Mouse (Mus musculus) erythroblast, embryonic 14.5 days (primary cell): ENCODE results near the gene Hoxb2. TPM values are rescaled to one million over a fixed set of nuclear protein-coding genes. Genes with fewer than 3 reads are reported as not detected.

Experiments used
- H3K27me3 ChIP-seq: 2 replicates; pipeline ENCODE4 v1.6.1; 2012; ENCODE audit warnings: inconsistent platforms; ENCODE audit not compliant: control insufficient read depth
- H3K36me3 ChIP-seq: 2 replicates; pipeline ENCODE4 v1.6.1; 2012; ENCODE audit warnings: mild to moderate bottlenecking, inconsistent platforms; ENCODE audit not compliant: control insufficient read depth
- H3K4me1 ChIP-seq: 2 replicates; pipeline ENCODE4 v1.6.1; 2012; ENCODE audit warnings: inconsistent platforms; ENCODE audit not compliant: control insufficient read depth
- H3K4me3 ChIP-seq: replicated peaks from 2 replicates; pipeline ENCODE3; 2012; ENCODE audit warnings: moderate library complexity, mild to moderate bottlenecking, inconsistent platforms
- H3K9me3 ChIP-seq: 2 replicates; pipeline ENCODE4 v1.6.1; 2012; ENCODE audit warnings: low read length, inconsistent platforms, mixed read lengths; ENCODE audit not compliant: control insufficient read depth
- GATA1 ChIP-seq: IDR thresholded peaks from 2 replicates; pipeline ENCODE4 v1.6.1; 2012; ENCODE audit warnings: low read length, inconsistent platforms, mixed read lengths
- TAL1 ChIP-seq: IDR thresholded peaks from 3 replicates; pipeline ENCODE4 v1.6.1; 2012; ENCODE audit warnings: low read length, inconsistent platforms, mixed read lengths
- polyA plus RNA-seq: library from polyadenylated mRNA; stranded (reverse); fragments of >175 nt; gene quantifications from 2 replicates; pipeline ENCODE4 v1.2.3, GENCODE M21; 2012

Gene Hoxb2
- polyA plus RNA-seq, 1 experiment: not detected

DNA sequence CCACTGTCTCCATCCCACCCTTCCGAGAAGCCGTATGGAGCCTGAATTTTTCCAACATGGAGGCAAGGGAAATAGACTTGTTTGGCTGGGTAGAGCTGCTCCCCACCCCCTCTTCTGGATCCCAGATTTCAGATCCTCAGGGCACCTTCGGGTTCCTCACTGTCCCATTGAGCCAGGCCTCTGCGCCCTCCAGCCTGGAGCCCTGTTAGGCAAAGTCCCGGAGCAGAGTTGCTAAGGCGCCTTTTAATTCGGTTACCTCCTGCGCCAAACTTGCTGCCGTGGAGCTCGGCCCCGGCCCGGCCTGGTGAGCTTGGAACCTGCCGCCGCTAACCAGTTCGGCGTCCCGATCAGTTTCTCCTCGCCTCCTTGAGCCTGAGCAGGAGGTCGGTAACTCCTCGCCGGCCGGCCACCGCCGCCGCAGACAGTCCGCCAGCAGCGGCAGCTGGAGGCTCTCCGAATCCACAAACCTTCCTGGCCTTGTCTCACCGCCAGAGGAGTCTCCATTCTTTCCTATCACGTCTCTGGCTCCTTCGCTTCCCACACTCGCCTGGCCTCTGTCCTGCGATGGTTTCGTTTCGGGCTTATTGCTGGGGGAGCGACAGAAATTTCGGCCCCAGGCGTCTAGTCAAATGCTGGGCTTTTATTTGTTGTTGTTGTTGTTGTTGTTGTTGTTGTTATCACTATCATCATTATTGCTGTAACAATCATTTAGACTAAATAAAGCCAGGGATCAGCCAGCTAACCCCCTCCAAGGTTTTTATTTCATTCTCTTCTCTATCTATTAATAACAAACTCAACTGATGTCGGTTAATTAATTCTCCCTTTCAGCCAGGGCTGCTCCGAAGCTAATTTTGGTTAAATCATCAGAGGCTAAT lies 8.4 kb upstream of the Hoxb2 start:
- Histone ChIP-seq H3K9me3 (no peaks in the 10 kb centered on the region), H3K4me1 (no peaks in the 10 kb centered on the region), H3K36me3 (no peaks in the 10 kb centered on the region), H3K4me3 (no peak overlapping the region), H3K27me3 (peaks cover 100% of the 10 kb centered on the region)
- TF ChIP-seq GATA1: no peak
- TF ChIP-seq TAL1: no peak

DNA sequence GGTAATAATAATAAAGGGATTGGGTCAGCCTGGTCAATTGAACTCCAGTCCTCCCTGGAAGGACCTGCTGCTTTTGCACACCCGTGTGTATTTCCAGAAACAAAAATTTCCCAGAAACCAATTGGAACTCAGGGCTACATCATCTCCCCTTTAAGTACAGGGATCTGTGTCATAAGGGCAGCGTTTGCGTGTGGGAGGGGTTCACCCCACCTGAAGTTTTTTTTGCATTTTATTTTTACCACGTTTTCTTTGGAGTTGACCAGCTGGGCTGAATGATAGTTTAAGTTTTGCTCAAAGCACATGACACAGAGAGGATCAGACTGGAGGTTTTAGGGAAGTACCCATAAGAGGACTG lies 7.8 kb upstream of the Hoxb2 start:
- H3K9me3 ChIP-seq: no peaks in the 10 kb centered on the region
- peaks cover 98% of the 10 kb centered on the region for H3K27me3 ChIP-seq
- no peak overlapping the region for H3K4me3 ChIP-seq
- H3K4me1 ChIP-seq: no peaks in the 10 kb centered on the region
- H3K36me3 ChIP-seq: no peaks in the 10 kb centered on the region
- no peak for TF ChIP-seq GATA1
- no peak for TF ChIP-seq TAL1

DNA sequence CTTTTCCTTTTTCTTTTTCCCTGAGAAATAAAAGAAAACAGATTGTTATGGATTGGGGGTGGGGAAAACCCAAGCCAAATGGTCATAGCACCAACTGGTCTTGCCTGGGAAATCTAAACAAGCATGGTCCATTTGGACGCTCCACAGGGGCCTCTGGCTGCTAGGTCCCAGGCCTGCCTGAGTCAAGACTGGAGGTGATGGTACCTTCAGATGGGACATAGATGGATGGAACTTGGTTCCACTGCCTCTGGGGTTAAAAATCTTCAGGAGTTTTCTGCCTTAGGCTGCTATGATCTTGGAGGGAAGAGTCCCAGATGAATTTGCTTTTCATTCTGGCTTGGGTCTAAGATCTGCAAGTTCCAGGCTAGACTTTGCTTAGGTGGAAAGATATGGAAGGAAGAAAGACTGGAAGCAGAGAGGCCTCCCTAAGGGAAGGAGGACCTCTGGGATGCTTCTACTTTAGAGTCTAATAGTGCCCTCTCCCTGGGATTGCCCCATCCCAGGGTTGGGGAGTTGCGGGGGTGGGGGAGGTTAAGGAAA lies 7.0 kb upstream of the Hoxb2 start:
- peaks cover 98% of the 10 kb centered on the region for H3K27me3 ChIP-seq
- H3K4me3 ChIP-seq: no peak overlapping the region
- TF ChIP-seq GATA1 (no peak), TAL1 (no peak)
- H3K36me3 ChIP-seq: no peaks in the 10 kb centered on the region
- no peaks in the 10 kb centered on the region for H3K9me3 ChIP-seq
- H3K4me1 ChIP-seq: no peaks in the 10 kb centered on the region

DNA sequence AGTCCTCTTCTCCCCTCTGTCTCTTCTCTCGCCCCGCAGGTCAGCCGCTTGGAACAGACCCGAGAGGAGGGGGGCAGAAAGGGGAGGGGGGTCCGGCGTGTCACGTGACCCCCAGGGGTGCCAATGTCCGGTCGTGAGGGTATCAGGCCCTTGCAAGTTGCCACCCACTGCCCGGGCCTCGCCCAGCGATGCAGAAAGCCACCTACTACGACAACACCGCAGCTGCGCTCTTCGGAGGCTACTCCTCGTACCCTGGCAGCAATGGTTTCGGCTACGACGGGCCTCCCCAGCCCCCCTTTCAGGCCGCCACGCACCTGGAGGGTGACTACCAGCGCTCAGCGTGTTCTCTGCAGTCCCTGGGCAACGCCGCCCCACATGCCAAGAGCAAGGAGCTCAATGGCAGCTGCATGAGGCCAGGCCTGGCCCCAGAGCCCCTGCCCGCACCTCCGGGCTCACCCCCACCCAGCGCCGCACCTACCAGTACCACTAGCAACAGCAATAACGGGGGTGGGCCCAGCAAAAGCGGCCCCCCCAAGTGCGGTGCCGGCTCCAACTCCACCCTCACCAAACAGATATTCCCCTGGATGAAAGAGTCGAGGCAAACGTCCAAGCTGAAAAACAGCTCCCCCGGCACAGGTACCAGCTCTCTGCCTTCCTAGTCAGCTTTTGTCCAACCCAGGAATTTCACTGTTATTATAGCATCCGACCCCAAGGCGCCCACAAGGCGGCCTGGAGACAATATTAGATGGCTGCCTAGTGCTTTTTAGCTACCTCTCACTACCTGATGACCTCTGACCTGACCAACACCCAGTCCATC lies 6.1 kb upstream of the Hoxb2 start:
- Histone ChIP-seq H3K36me3 (no peaks in the 10 kb centered on the region), H3K9me3 (no peaks in the 10 kb centered on the region), H3K27me3 (peaks cover 98% of the 10 kb centered on the region), H3K4me1 (no peaks in the 10 kb centered on the region), H3K4me3 (no peak overlapping the region)
- TF ChIP-seq TAL1 (no peak), GATA1 (no peak)

DNA sequence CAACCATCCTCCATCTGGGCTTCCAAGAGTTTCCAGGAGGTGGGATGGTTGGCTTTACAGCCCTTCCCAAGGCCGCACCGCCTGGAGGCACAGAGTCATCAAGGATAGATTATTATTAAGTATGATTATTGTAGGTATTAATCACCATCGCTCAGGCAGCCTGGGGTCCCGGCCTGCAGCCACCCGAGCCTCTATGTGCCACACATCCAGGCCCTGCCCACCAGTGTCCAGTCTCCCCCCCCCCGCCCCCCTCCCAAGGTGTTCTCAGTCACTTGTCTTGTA lies 5.5 kb upstream of the Hoxb2 start:
- Histone ChIP-seq H3K36me3 (no peaks in the 10 kb centered on the region), H3K9me3 (no peaks in the 10 kb centered on the region), H3K4me1 (no peaks in the 10 kb centered on the region), H3K27me3 (peaks cover 98% of the 10 kb centered on the region), H3K4me3 (no peak overlapping the region)
- TF ChIP-seq TAL1 (no peak), GATA1 (no peak)

DNA sequence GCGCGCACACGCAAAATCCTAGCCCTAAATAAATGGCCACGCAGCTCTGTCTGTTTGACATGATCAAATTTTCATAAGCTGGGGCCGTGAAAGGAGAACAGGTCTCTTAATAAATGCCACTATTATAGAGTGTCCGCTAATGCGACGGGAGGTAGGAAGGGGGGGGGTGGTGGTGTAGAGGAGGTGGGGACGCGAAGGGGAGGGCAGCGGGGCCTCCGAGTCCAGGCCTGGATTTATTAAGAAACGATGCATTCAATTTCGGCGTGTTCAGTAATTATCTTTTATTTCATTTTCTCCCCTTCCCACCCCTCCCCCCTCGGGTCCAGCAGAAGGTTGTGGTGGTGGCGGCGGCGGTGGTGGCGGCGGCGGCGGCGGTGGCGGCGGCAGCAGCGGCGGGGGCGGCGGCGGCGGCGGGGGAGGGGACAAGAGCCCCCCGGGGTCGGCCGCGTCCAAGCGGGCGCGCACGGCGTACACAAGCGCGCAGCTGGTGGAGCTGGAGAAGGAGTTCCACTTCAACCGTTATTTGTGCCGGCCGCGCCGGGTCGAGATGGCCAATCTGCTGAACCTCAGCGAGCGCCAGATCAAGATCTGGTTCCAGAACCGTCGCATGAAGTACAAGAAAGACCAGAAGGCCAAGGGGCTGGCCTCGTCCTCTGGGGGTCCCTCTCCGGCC lies 5.0 kb upstream of the Hoxb2 start:
- H3K4me1 ChIP-seq: no peaks in the 10 kb centered on the region
- H3K27me3 ChIP-seq: peaks cover 98% of the 10 kb centered on the region
- no peaks in the 10 kb centered on the region for H3K9me3 ChIP-seq
- no peak overlapping the region for H3K4me3 ChIP-seq
- H3K36me3 ChIP-seq: no peaks in the 10 kb centered on the region
- TF ChIP-seq GATA1 (no peak), TAL1 (no peak)

DNA sequence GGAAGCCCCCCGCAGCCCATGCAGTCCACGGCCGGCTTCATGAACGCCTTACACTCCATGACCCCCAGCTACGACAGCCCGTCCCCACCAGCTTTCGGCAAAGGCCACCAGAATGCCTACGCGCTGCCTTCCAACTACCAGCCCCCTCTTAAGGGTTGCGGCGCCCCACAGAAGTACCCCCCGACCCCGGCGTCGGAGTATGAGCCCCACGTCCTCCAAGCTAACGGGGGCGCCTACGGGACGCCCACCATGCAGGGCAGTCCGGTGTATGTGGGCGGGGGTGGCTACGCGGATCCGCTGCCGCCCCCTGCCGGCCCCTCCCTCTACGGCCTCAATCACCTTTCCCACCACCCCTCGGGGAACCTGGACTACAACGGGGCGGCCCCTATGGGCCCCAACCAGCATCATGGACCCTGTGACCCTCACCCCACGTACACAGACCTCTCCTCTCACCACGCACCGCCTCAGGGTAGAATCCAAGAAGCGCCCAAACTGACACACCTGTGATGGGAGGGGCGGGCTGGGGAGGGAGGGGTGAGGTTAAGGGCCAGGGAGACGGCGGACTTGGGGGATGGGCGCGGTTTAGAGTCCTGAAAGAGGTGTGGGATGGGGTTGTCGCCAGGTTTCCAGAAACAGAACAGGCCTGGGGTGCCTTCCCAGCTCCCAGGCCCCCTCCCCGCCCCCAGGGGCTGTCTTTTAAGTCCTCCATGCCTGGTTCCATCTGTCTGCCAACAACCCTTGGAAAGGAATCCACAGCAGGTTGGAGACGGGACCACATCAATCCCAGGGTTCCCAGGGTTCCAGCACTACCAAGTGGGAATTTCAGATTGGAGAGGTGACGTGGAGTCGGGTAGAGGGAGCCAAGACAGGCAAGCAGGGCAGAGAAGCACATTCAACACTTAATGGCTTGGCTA lies 4.2 kb upstream of the Hoxb2 start:
- peaks cover 98% of the 10 kb centered on the region for H3K27me3 ChIP-seq
- no peaks in the 10 kb centered on the region for H3K9me3 ChIP-seq
- TF ChIP-seq TAL1 (no peak), GATA1 (no peak)
- no peaks in the 10 kb centered on the region for H3K4me1 ChIP-seq
- no peaks in the 10 kb centered on the region for H3K36me3 ChIP-seq
- H3K4me3 ChIP-seq: no peak overlapping the region

DNA sequence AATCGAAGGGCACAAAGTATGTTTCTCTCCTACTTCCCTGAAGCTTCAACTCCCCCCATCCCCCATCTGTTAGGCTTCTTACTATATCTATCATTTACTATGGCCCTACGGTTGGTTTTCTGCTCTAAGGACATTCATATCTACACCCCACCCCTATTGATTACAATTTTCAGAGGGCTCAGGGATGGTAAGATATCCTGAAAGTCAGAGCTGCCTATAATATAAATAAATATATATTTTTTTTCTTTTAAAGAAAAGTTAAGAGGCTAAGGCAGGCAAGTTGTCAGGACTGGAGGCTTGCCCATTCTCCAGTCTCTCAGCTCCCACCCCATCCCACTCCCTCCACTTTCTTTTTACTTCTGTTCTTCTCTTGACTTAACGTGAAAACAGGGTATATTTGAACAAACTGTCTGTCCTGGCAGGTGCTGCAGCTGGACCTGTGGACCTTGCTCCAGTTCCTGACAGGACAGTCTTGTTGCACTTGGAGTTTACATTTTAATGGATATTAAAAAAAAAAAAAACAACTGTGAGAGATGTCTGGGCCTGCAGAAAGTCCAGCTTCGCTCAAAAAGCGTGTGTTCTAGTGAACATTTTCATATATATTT lies 3.3 kb upstream of the Hoxb2 start:
- peaks cover 98% of the 10 kb centered on the region for H3K27me3 ChIP-seq
- TF ChIP-seq GATA1 (no peak), TAL1 (no peak)

More for the DNA sequence above, 3.3 kb upstream of the Hoxb2 start:
- Histone ChIP-seq H3K4me3 (no peak overlapping the region), H3K9me3 (no peaks in the 10 kb centered on the region), H3K36me3 (no peaks in the 10 kb centered on the region), H3K4me1 (no peaks in the 10 kb centered on the region)
